8 mouse cellular contexts compared by ENCODE assay signal in the genomic region with DNA sequence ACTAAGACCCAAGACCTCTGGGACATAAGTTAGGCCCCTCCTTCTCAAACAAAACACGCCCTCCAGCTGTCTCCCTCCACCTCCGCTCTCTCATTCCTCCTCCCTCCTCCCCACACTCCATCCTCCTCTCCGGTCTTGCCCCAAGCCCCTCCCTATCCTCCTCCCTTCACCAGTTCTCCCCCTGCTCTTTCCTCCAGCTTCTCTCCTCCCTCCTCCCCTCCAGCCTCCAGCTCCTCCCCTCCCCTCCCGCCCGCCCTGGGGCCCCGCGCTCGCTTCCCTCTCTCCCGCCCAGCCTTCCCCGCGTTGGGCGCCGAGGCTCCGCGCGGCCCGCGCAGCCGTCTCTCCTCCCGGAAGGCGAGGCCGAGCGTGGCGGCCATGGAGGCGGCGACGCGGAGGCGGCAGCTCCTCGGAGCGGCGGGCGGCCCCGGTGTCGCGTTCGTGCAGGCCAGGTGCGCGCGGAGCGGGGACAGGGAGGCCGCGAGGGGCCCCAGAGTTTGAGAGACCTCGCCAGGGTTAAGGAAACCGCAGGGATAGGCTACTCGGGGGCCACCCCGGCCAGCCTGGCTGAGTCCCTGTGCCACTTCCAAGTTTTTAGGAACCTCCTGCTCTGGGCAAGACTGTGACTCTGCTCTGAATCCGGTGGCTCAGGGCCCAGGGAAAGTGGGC. TPM values are rescaled to one million over a fixed set of nuclear protein-coding genes. Genes with fewer than 3 reads are reported as not detected.
A peak's percentile ranks its signal among the peaks of the same experiment; 100 is the strongest.
DNase-seq lines count a peak whose midpoint lies in the region; ATAC-seq and TF ChIP-seq lines count a peak whose summit lies in the region.

A gene (plus strand): TSS at position 280 of the 666 bp plus-strand sequence.

- H3K27ac ChIP-seq in ES-Bruce4 (ENCODE audit: insufficient read depth, low read length), result no peak within 1 kb of the TSS; the same call in 1 of the 2 replicates
- H3K27ac ChIP-seq in forebrain, embryonic 10.5 days, result peak within 1 kb of the TSS; percentile 94
- peak within 1 kb of the TSS; percentile 83 for H3K27ac ChIP-seq in heart, embryonic 16.5 days (ENCODE audit: low read length)
- H3K27ac ChIP-seq in liver, embryonic 16.5 days (ENCODE audit: low read length), result peak within 1 kb of the TSS; percentile 90
- H3K27ac ChIP-seq in neural tube, embryonic 14.5 days (ENCODE audit: low read depth, low read length), result peak within 1 kb of the TSS; percentile 40; the same call in 1 of the 2 replicates

- H3K4me3 ChIP-seq in ES-Bruce4 (ENCODE audit: low read depth, low read length), result peak within 1 kb of the TSS; percentile 80
- peak within 1 kb of the TSS; percentile 71 for H3K4me3 ChIP-seq in forebrain, embryonic 10.5 days
- H3K4me3 ChIP-seq in heart, embryonic 16.5 days (ENCODE audit: low read length), result peak within 1 kb of the TSS; percentile 79
- H3K4me3 ChIP-seq in liver, embryonic 16.5 days (ENCODE audit: low read depth, low read length), result peak within 1 kb of the TSS; percentile 87
- peak within 1 kb of the TSS; percentile 58 for H3K4me3 ChIP-seq in neural tube, embryonic 14.5 days (ENCODE audit: low read depth, low read length)

- no peak for TF ChIP-seq CTCF in ES-Bruce4 (IDR thresholded peaks at IDR 0.05; ENCODE audit: low read depth, low read length)

- no peaks in the 10 kb centered on the region for H3K4me1 ChIP-seq in ES-Bruce4 (ENCODE audit: control insufficient read depth, insufficient read depth, low read length)
- peaks cover 44% of the 10 kb centered on the region for H3K4me1 ChIP-seq in forebrain, embryonic 10.5 days
- peaks cover 13% of the 10 kb centered on the region for H3K4me1 ChIP-seq in heart, embryonic 16.5 days (ENCODE audit: control insufficient read depth, insufficient read depth, low read length)
- H3K4me1 ChIP-seq in liver, embryonic 16.5 days (ENCODE audit: control insufficient read depth, low read depth, low read length), result peaks cover 23% of the 10 kb centered on the region
- peaks cover 5% of the 10 kb centered on the region; the same call in 1 of the 2 replicates for H3K4me1 ChIP-seq in neural tube, embryonic 14.5 days (ENCODE audit: control insufficient read depth, insufficient read depth, low read length)

- under 1% methylated on average over 48 of the region's 48 CpGs for WGBS in forebrain, embryonic 10.5 days
- under 1% methylated on average over 48 of the region's 48 CpGs for WGBS in heart, embryonic 16.5 days
- under 1% methylated on average over 46 of the region's 48 CpGs for WGBS in liver, embryonic 16.5 days (ENCODE audit: insufficient replicate concordance)
- WGBS in neural tube, embryonic 14.5 days, result 0% methylated on average over 33 of the region's 48 CpGs

- no peak for TF ChIP-seq POLR2A in ES-Bruce4 (IDR thresholded peaks at IDR 0.05; ENCODE audit: insufficient read depth, low read length)

- H3K9ac ChIP-seq in ES-Bruce4 (ENCODE audit: low read depth, poor library complexity, severe bottlenecking), result peak within 1 kb of the TSS; percentile 72
- peak within 1 kb of the TSS; percentile 97 for H3K9ac ChIP-seq in heart, embryonic 16.5 days (ENCODE audit: low read length)
- H3K9ac ChIP-seq in liver, embryonic 16.5 days (ENCODE audit: low read depth, low read length), result peak within 1 kb of the TSS; percentile 96
- peak within 1 kb of the TSS; percentile 89 for H3K9ac ChIP-seq in neural tube, embryonic 14.5 days (replicated peaks; ENCODE audit: low read depth, low read length)

- no peaks in the 10 kb centered on the region for H3K36me3 ChIP-seq in ES-Bruce4 (ENCODE audit: control insufficient read depth, insufficient read depth, low read length, poor library complexity, severe bottlenecking)
- peaks cover 9% of the 10 kb centered on the region for H3K36me3 ChIP-seq in forebrain, embryonic 10.5 days (replicated peaks)
- no peaks in the 10 kb centered on the region for H3K36me3 ChIP-seq in heart, embryonic 16.5 days (ENCODE audit: control insufficient read depth, insufficient read depth)
- H3K36me3 ChIP-seq in liver, embryonic 16.5 days (ENCODE audit: control insufficient read depth, insufficient read depth), result no peaks in the 10 kb centered on the region
- no peaks in the 10 kb centered on the region for H3K36me3 ChIP-seq in neural tube, embryonic 14.5 days (ENCODE audit: control insufficient read depth, insufficient read depth, low read length)

- TF ChIP-seq EP300 in ES-Bruce4 (IDR thresholded peaks at IDR 0.05; ENCODE audit: insufficient read depth, low read depth, low read length), result peak; percentile 55; the same call in 1 of the 2 replicates

- DNase-seq in c-Kit-negative CD71-positive TER-119-positive erythroid progenitor cells, embryonic 14.5 days (ENCODE audit: low read depth, low spot score), result peak; percentile 63
- DNase-seq in forebrain, embryonic 10.5 days (ENCODE audit: extremely low spot score, low spot score), result peak; percentile 83
- DNase-seq in kidney, postnatal 36 days, result peak; percentile 80 to 92
- DNase-seq in thymus, adult 18-20 months, result peak; percentile 71 to 84

- ATAC-seq in heart, embryonic 16.5 days (replicated peaks; ENCODE audit: extremely low read depth, insufficient read depth, low FRiP score), result peak; percentile 94
- peak; percentile 94 for ATAC-seq in liver, embryonic 16.5 days (ENCODE audit: low read depth)
- peak; percentile 84 for ATAC-seq in neural tube, embryonic 14.5 days (ENCODE audit: low read depth)

- H3K9me3 ChIP-seq in ES-Bruce4 (replicated peaks; ENCODE audit: control insufficient read depth, insufficient read depth, low read length, poor library complexity, severe bottlenecking), result no peaks in the 10 kb centered on the region
- no peaks in the 10 kb centered on the region for H3K9me3 ChIP-seq in forebrain, embryonic 10.5 days
- no peaks in the 10 kb centered on the region for H3K9me3 ChIP-seq in heart, embryonic 16.5 days (replicated peaks; ENCODE audit: control insufficient read depth, low read length)
- H3K9me3 ChIP-seq in liver, embryonic 16.5 days (replicated peaks; ENCODE audit: control insufficient read depth, low read length), result no peaks in the 10 kb centered on the region
- H3K9me3 ChIP-seq in neural tube, embryonic 14.5 days (ENCODE audit: control insufficient read depth, low read length), result no peaks in the 10 kb centered on the region

- no peaks in the 10 kb centered on the region for H3K27me3 ChIP-seq in ES-Bruce4 (ENCODE audit: control insufficient read depth, insufficient read depth, low read length, poor library complexity, severe bottlenecking)
- H3K27me3 ChIP-seq in forebrain, embryonic 10.5 days (ENCODE audit: poor library complexity, severe bottlenecking), result no peaks in the 10 kb centered on the region
- H3K27me3 ChIP-seq in heart, embryonic 16.5 days (ENCODE audit: control insufficient read depth, insufficient read depth, low read length), result no peaks in the 10 kb centered on the region
- no peaks in the 10 kb centered on the region for H3K27me3 ChIP-seq in liver, embryonic 16.5 days (ENCODE audit: control insufficient read depth, insufficient read depth, low read depth, low read length)
- no peaks in the 10 kb centered on the region for H3K27me3 ChIP-seq in neural tube, embryonic 14.5 days (ENCODE audit: control insufficient read depth, insufficient read depth, low read length)

- H3K4me2 ChIP-seq in heart, embryonic 16.5 days (ENCODE audit: low read depth, low read length), result peak within 1 kb of the TSS; percentile 84
- H3K4me2 ChIP-seq in liver, embryonic 16.5 days (ENCODE audit: low read depth, low read length), result peak within 1 kb of the TSS; percentile 97
- H3K4me2 ChIP-seq in neural tube, embryonic 14.5 days (ENCODE audit: low read depth, low read length), result peak within 1 kb of the TSS; percentile 94

RNA-seq across cellular contexts. Expression of the gene that starts here (rescaled TPM):
- 91.1 and 93.8 TPM in 2 replicates for polyA plus RNA-seq in ES-Bruce4 (2011; ENCODE audit: insufficient read depth, insufficient read length, low read depth, missing spikeins)
- 14.9 and 16.5 TPM in 2 replicates for polyA plus RNA-seq in forebrain, embryonic 10.5 days (2016; fragmentation: Nextera tagmentation; extraction: Ambion mirVana)
- polyA plus RNA-seq in heart, embryonic 16.5 days (2015; fragmentation: Nextera tagmentation; extraction: Ambion mirVana), result 15.9 and 16.3 TPM in 2 replicates
- polyA plus RNA-seq in liver, embryonic 16.5 days (2015; fragmentation: Nextera tagmentation; extraction: Ambion mirVana), result 11.7 and 13.2 TPM in 2 replicates
- 5.3 TPM in 2 replicates for polyA plus RNA-seq in neural tube, embryonic 14.5 days (2014; fragmentation: Nextera tagmentation; extraction: Ambion mirVana)
